Mouse (Mus musculus) hindbrain, postnatal 0 days (tissue): ENCODE measurements at regions not wholly inside any gene's neighbourhood (a gene's known extent, or its start where the extent isn't known, plus 50 kb on each side); places are given as distances from the start of the nearest gene placed in this dataset.

Experiments
- ATAC-seq: fragments of 200-750 bp; cut with Nextera tagmentation; 2 replicates; pipeline ENCODE4 v1.8.0; 2017; ENCODE audit warnings: mild to moderate bottlenecking, moderate TSS enrichment, moderate library complexity
- DNase-seq: peaks from one replicate; pipeline ENCODE4 v3.0.0-alpha.2; 2015; ENCODE audit warnings: low spot score
- H3K27ac ChIP-seq: fragments of 300-500 bp; sonication (generic); 2 replicates; pipeline ENCODE4 v1.5.1; 2014; ENCODE audit warnings: mild to moderate bottlenecking
- H3K27me3 ChIP-seq: fragments of 300-500 bp; sonication (generic); 2 replicates; pipeline ENCODE4 v1.6.1; 2014; ENCODE audit warnings: low read length, mixed read lengths; ENCODE audit not compliant: insufficient read depth
- H3K36me3 ChIP-seq: fragments of 300-500 bp; sonication (generic); 2 replicates; pipeline ENCODE4 v1.6.1; 2014; ENCODE audit warnings: low read length, mixed read lengths; ENCODE audit not compliant: insufficient read depth
- H3K4me1 ChIP-seq: fragments of 300-500 bp; sonication (generic); 2 replicates; pipeline ENCODE4 v1.6.1; 2014; ENCODE audit warnings: antibody characterized with exemption, low read length, mixed read lengths; ENCODE audit not compliant: insufficient read depth
- H3K4me2 ChIP-seq: fragments of 300-500 bp; sonication (generic); 2 replicates; pipeline ENCODE4 v1.6.1; 2014; ENCODE audit warnings: low read depth, mild to moderate bottlenecking, low read length, moderate library complexity, mixed read lengths
- H3K4me3 ChIP-seq: fragments of 300-500 bp; sonication (generic); 2 replicates; pipeline ENCODE4 v1.5.1; 2014; ENCODE audit warnings: low read length
- H3K9ac ChIP-seq: fragments of 300-500 bp; sonication (generic); replicated peaks from 2 replicates; pipeline ENCODE4 v1.6.1; 2014; ENCODE audit warnings: mild to moderate bottlenecking, low read length, moderate library complexity, mixed read lengths
- H3K9me3 ChIP-seq: fragments of 300-500 bp; sonication (generic); 2 replicates; pipeline ENCODE4 v1.6.1; 2016; ENCODE audit warnings: low read length, mixed read lengths
- CTCF ChIP-seq: IDR thresholded peaks from 2 replicates; pipeline ENCODE4 v1.5.1; 2016; ENCODE audit warnings: antibody characterized with exemption, control low read depth, low read depth
- WGBS: fragments of 180-500 bp; shearing (Covaris S2); extraction: QIAGEN DNeasy Blood & Tissue Kit; methylation state at CpG from one replicate; pipeline ENCODE4 v1.1.7; 2014; 5-methylcytosine and 5-hydroxymethylcytosine counted together

DNA sequence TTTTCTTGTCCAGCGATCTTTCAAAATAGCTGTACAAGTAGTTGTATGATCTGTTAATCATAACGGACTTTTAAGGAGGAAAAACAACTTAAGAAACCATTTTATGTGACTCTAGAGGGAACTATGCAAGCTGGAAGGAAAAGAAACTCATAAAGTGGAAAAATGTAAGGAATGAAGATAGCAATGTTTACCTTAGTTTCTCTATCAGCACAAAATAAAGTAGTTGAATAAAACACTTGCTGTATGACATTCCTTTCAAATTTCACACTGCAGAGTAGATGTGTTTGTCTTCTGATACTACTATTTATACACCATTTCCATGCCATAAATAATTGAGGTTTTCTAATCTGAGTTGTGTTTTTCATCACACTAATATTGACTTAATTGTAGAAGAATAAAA lies 1043.6 kb downstream of the Efna5 start:
- DNase-seq: no peak
- H3K4me1 ChIP-seq: no peaks in the 10 kb centered on the region
- H3K4me3 ChIP-seq: no peak overlapping the region
- no peak overlapping the region for H3K4me2 ChIP-seq
- H3K9me3 ChIP-seq: no peaks in the 10 kb centered on the region
- no peaks in the 10 kb centered on the region for H3K36me3 ChIP-seq
- WGBS: 88% methylated on average over 2 of the region's 2 CpGs
- no peak overlapping the region for H3K27ac ChIP-seq
- H3K9ac ChIP-seq: no peak overlapping the region
- no peaks in the 10 kb centered on the region for H3K27me3 ChIP-seq
- no peak for TF ChIP-seq CTCF
- no peak for ATAC-seq

DNA sequence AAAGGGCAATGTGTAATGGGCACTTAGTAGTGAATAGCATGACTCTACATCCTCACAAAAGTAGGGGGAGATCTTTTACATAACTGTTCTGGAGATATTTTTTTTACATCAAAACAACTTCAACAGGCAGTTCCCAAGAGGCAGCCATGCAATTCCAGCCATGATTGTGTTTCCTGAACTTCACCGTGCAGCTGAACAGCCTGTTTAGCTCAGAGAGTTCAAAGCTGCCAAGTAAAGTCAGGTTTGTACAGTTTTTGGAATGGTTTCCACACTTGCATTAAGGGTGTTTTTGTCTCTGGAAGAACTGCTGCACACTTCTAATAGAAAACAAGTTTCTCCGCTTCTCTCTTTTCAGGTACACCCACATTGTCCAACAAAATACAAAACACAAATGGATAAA lies 1065.6 kb downstream of the Efna5 start:
- Histone ChIP-seq H3K4me3 (no peak overlapping the region), H3K27me3 (no peaks in the 10 kb centered on the region), H3K36me3 (no peaks in the 10 kb centered on the region), H3K9ac (no peak overlapping the region), H3K4me1 (no peaks in the 10 kb centered on the region), H3K4me2 (no peak overlapping the region), H3K27ac (no peak overlapping the region), H3K9me3 (no peaks in the 10 kb centered on the region)
- no peak for DNase-seq
- 65% methylated on average over 2 of the region's 2 CpGs for WGBS
- no peak for TF ChIP-seq CTCF
- no peak for ATAC-seq

DNA sequence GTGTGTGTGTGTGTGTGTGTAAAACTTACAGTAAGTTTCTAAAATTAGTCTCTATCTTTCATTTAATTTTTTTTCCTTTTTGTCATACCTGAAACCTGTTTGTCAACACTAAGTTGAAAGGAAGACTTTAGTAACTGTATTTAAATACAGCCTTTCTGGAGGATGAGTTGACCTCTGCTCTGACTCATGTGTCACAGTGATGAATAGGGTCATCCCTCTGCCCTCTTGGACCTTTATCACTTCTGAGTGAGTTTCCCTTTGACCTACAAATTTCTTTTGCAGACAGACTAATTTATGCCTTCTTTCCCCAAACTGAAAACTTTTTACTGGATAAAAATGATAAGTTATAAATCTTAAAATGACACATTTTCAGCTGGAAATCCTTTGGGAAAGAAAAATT lies 1112.8 kb downstream of the Efna5 start:
- no peak for TF ChIP-seq CTCF
- ATAC-seq: no peak
- Histone ChIP-seq H3K9ac (no peak overlapping the region), H3K9me3 (no peaks in the 10 kb centered on the region), H3K36me3 (no peaks in the 10 kb centered on the region), H3K4me3 (no peak overlapping the region), H3K27me3 (no peaks in the 10 kb centered on the region), H3K4me1 (no peaks in the 10 kb centered on the region), H3K27ac (no peak overlapping the region), H3K4me2 (no peak overlapping the region)
- no peak for DNase-seq

DNA sequence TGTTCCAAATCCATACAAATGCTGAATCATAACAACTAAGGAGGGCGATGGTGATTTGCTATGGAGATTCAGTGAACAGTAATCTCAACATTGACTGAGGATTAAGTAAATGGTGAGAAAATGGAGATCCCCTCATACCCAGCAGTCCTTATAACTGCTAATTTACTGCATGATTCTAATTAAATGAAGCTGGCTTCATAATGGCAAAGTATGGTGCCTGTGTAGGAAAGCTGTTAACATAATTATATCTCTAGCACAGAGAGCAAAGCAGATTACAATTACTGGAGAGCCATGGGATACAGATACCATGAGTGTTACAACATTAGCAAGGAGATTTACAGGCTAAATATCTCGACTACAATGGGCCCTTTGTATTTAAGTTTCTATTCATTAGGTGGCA lies 1116.0 kb downstream of the Efna5 start:
- Histone ChIP-seq H3K27ac (no peak overlapping the region), H3K4me1 (no peaks in the 10 kb centered on the region), H3K36me3 (no peaks in the 10 kb centered on the region), H3K4me3 (no peak overlapping the region), H3K27me3 (no peaks in the 10 kb centered on the region), H3K4me2 (no peak overlapping the region), H3K9me3 (no peaks in the 10 kb centered on the region), H3K9ac (no peak overlapping the region)
- ATAC-seq: no peak
- 54% methylated on average over 2 of the region's 2 CpGs for WGBS
- no peak for TF ChIP-seq CTCF
- DNase-seq: no peak
